Mouse (Mus musculus) liver, embryonic 14.5 days (tissue): ENCODE measurements around the gene Kank4.

Experiments
- CTCF ChIP-seq: IDR thresholded peaks from 2 replicates; pipeline ENCODE4 v1.5.1; 2016; ENCODE audit warnings: antibody characterized with exemption, low read depth, control low read depth
- EP300 ChIP-seq: IDR thresholded peaks from 2 replicates; pipeline ENCODE4 v1.6.1; 2016; ENCODE audit warnings: antibody characterized with exemption, low read depth

DNA sequence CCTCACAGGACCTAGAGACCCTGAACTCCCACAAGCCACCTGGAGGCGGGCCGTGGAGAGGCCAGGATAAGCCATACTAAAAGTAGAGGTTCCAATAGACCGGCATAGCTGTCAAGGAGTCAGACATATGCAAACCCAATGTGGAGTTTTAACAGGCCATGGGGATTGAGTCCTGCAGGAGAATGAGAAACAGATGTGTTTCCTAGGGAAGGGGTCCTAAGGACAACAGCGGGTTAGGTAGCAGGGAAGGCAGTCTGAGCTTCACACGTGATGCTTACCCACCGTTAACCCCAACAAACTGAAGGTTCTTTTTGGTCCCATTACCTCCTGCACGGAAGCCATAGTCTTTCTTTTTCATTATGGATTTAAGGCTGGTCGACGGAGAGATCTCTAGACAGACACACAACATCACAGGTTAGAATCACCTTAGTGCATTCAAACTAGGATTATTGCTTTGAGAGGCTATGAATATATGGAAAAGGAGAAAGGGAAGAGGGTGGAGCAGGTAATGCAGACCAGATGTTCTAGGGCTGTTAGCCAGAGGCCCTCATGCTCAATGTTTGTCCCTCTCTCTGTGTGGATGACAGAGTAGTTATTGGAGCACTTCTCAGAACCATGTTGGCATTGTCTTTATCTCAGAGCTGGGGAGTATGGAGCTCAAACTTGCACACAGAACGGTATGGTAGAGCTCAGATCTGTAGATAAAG, 40.5 kb downstream of the Kank4 start:
- TF ChIP-seq CTCF (no peak), EP300 (no peak)
